Mouse (Mus musculus) embryonic fibroblast, embryonic 13.5 days (primary cell): Measurements from ENCODE around the gene Dpysl5.

ENCODE experiments used
- CTCF ChIP-seq: IDR thresholded peaks from 2 replicates; pipeline ENCODE4 v1.5.1; 2011; ENCODE audit warnings: mild to moderate bottlenecking, control low read depth, low read length, moderate library complexity, borderline replicate concordance; ENCODE audit not compliant: insufficient read depth
- POLR2A ChIP-seq: IDR thresholded peaks from 2 replicates; pipeline ENCODE4 v1.6.1; 2011; ENCODE audit warnings: low read depth, mild to moderate bottlenecking, control low read depth, low read length, moderate library complexity

GRCm38 (mm10) chr5:30787381-30787780, 76.0 kb downstream of the Dpysl5 start:
- TF ChIP-seq POLR2A (no peak), CTCF (no peak)
